ENCODE assay signal across 22 mouse cellular contexts in the genomic region with DNA sequence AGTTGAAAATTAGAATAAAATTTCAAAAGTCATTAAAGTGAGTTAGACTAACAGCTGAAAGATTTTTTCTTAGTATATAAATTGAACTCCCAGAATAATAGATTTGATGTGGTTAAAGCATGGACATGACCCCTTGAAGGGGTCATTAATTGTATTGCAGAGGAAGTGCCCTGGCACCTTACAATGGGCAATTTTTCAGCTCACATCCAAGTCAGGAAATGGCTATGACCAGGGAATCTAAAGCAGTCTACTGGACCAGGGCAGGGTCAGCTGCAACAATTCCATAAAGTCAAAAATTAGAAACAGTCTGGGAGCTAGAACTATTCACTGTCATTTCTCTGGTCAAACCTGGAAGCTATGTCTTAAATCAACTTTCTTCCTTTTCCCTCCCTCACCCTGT. TPM values are rescaled to one million over a fixed set of nuclear protein-coding genes. Genes with fewer than 3 reads are reported as not detected.
DNase-seq lines count a peak whose midpoint lies in the region; ATAC-seq lines count a peak whose summit lies in the region.
"Had no signal": no experiment of that assay in that cellular context is flagged by ENCODE, and none has a peak within 500 bp of the region (broad histone marks: within the 10 kb centered on the region; RNA-seq: fewer than 3 reads in every experiment).

No protein-coding gene starts in this region.

- no peaks in the 10 kb centered on the region for H3K9me3 ChIP-seq in kidney, embryonic 16.5 days (ENCODE audit: low read length)
- no peaks in the 10 kb centered on the region for H3K9me3 ChIP-seq in lung, embryonic 16.5 days (ENCODE audit: control insufficient read depth, low read length)
- H3K9me3 ChIP-seq: embryonic facial prominence, embryonic 12.5 days; embryonic facial prominence, embryonic 15.5 days; hindbrain, embryonic 12.5 days had no signal

- H3K4me3 ChIP-seq in kidney, embryonic 16.5 days (ENCODE audit: low read length), result no peak overlapping the region
- H3K4me3 ChIP-seq in lung, embryonic 16.5 days (ENCODE audit: low read length), result no peak overlapping the region
- H3K4me3 ChIP-seq: embryonic facial prominence, embryonic 12.5 days; embryonic facial prominence, embryonic 15.5 days; gastrocnemius, adult 2 months; hindbrain, embryonic 12.5 days had no signal

- 0 out of 2 replicates have a peak, but pooled peaks have one; percentile 27 for ATAC-seq in kidney, embryonic 16.5 days (ENCODE audit: low FRiP score, low TSS enrichment)
- 0 out of 2 replicates have a peak, but pooled peaks have one; percentile 56 for ATAC-seq in lung, embryonic 16.5 days (ENCODE audit: low read depth)
- ATAC-seq: CD4-positive, CD25-positive, alpha-beta regulatory T cell, adult 4 months; forebrain, embryonic 14.5 days; forebrain, postnatal 0 days had no signal

- no peaks in the 10 kb centered on the region for H3K36me3 ChIP-seq in kidney, embryonic 16.5 days (ENCODE audit: insufficient read depth, low read length)
- no peaks in the 10 kb centered on the region for H3K36me3 ChIP-seq in lung, embryonic 16.5 days (ENCODE audit: control insufficient read depth, insufficient read depth, low read length)
- H3K36me3 ChIP-seq: embryonic facial prominence, embryonic 12.5 days; embryonic facial prominence, embryonic 15.5 days; hindbrain, embryonic 12.5 days had no signal

- no peak overlapping the region for H3K9ac ChIP-seq in kidney, embryonic 16.5 days (replicated peaks; ENCODE audit: low read length)
- no peak overlapping the region for H3K9ac ChIP-seq in lung, embryonic 16.5 days (ENCODE audit: low read length)
- H3K9ac ChIP-seq: embryonic facial prominence, embryonic 12.5 days; embryonic facial prominence, embryonic 15.5 days; forebrain, postnatal 0 days; hindbrain, embryonic 12.5 days had no signal

- H3K4me2 ChIP-seq in kidney, embryonic 16.5 days (replicated peaks; ENCODE audit: low read depth, low read length), result no peak overlapping the region
- no peak overlapping the region for H3K4me2 ChIP-seq in lung, embryonic 16.5 days (ENCODE audit: low read depth, low read length)
- H3K4me2 ChIP-seq: embryonic facial prominence, embryonic 12.5 days; embryonic facial prominence, embryonic 15.5 days; heart, embryonic 11.5 days; hindbrain, embryonic 12.5 days had no signal

- no peaks in the 10 kb centered on the region for H3K27me3 ChIP-seq in kidney, embryonic 16.5 days (ENCODE audit: insufficient read depth, low read length)
- no peaks in the 10 kb centered on the region for H3K27me3 ChIP-seq in lung, embryonic 16.5 days (ENCODE audit: control insufficient read depth, insufficient read depth, low read depth, low read length)
- H3K27me3 ChIP-seq: embryonic facial prominence, embryonic 12.5 days; embryonic facial prominence, embryonic 15.5 days; hindbrain, embryonic 12.5 days had no signal

- no peak overlapping the region for H3K27ac ChIP-seq in kidney, embryonic 16.5 days (ENCODE audit: low read length)
- no peak overlapping the region for H3K27ac ChIP-seq in lung, embryonic 16.5 days (ENCODE audit: low read length)
- H3K27ac ChIP-seq: embryonic facial prominence, embryonic 12.5 days; embryonic facial prominence, embryonic 15.5 days; gastrocnemius, adult 2 months; hindbrain, embryonic 12.5 days had no signal

- no peak for DNase-seq in kidney, postnatal 25 days
- DNase-seq in lung, postnatal 4 days, result no peak
- peak; percentile 18 for DNase-seq in lung, postnatal 25 days (ENCODE audit: low spot score)
- DNase-seq in lung, adult 18-20 months, result no peak
- DNase-seq: adrenal gland, adult 2 months; adrenal gland, postnatal 14 days; cerebellum, adult 11 months; cerebellum, adult 2 months; cerebellum, adult 9-11 months; cerebellum, postnatal 25 days; forebrain, postnatal 0 days; gastrocnemius, adult 2 months; gastrocnemius, postnatal 14 days had no signal

- no peaks in the 10 kb centered on the region for H3K4me1 ChIP-seq in kidney, embryonic 16.5 days (ENCODE audit: insufficient read depth, low read length)
- no peaks in the 10 kb centered on the region for H3K4me1 ChIP-seq in lung, embryonic 16.5 days (replicated peaks; ENCODE audit: control insufficient read depth, insufficient read depth, low read length)
- H3K4me1 ChIP-seq: embryonic facial prominence, embryonic 12.5 days; embryonic facial prominence, embryonic 15.5 days; hindbrain, embryonic 12.5 days had no signal

RNA-seq across cellular contexts. Expression of a gene that starts 55.2 kb away (rescaled TPM):
- polyA plus RNA-seq in kidney, embryonic 16.5 days (2015; fragmentation: Nextera tagmentation; extraction: Ambion mirVana), result 24.4 and 26.3 TPM in 2 replicates
- 23.7 and 24.0 TPM in 2 replicates for polyA plus RNA-seq in lung, embryonic 16.5 days (2015; fragmentation: Nextera tagmentation; extraction: Ambion mirVana)
- polyA plus RNA-seq: C2C12; CD4-positive, CD25-positive, alpha-beta regulatory T cell, adult 4 months had no signal
